ENCODE assay signal across 24 mouse cellular contexts in genomic region chr4:120544896-120545295, GRCm38 (mm10). TPM values are rescaled to one million over a fixed set of nuclear protein-coding genes. Genes with fewer than 3 reads are reported as not detected.
"Had no signal": no experiment of that assay in that cellular context is flagged by ENCODE, and none has a peak within 500 bp of the region (broad histone marks: within the 10 kb centered on the region; RNA-seq: fewer than 3 reads in every experiment).

No protein-coding gene starts in this region.

- H3K27me3 ChIP-seq: neural tube, embryonic 13.5 days; neural tube, embryonic 15.5 days; stomach, embryonic 15.5 days had no signal

- H3K4me3 ChIP-seq: neural tube, embryonic 13.5 days; neural tube, embryonic 15.5 days; stomach, embryonic 15.5 days had no signal

- H3K27ac ChIP-seq: neural tube, embryonic 13.5 days; neural tube, embryonic 15.5 days; stomach, embryonic 15.5 days; stomach, postnatal 0 days had no signal

- H3K9ac ChIP-seq: neural tube, embryonic 13.5 days; neural tube, embryonic 15.5 days; stomach, embryonic 15.5 days had no signal

- H3K4me1 ChIP-seq: neural tube, embryonic 13.5 days; neural tube, embryonic 15.5 days; stomach, embryonic 15.5 days had no signal

- DNase-seq: retina, postnatal 1 day; right cerebral cortex, adult 18-20 months; right cerebral cortex, postnatal 14 days; right cerebral cortex, postnatal 25 days; right cerebral cortex, postnatal 4 days; spleen, adult 18-20 months; thymus, adult 18-20 months; thymus, adult 2 months; thymus, postnatal 14 days; thymus, postnatal 36 days; thymus, postnatal 4 days had no signal

RNA-seq across cellular contexts. Expression of gene Slfnl1, which starts 12.9 kb away (rescaled TPM):
- polyA plus RNA-seq: neural tube, embryonic 13.5 days; neural tube, embryonic 15.5 days; small intestine, adult 2 months; spleen, adult 2 months; stomach, embryonic 14.5 days; stomach, embryonic 15.5 days; stomach, embryonic 16.5 days; stomach, postnatal 0 days; thymus, postnatal 0 days had no signal

RNA-seq across cellular contexts. Expression of gene Gm8439, which starts 43.6 kb away (rescaled TPM):
- total RNA-seq: neutrophil, adult 5-6 weeks had no signal
- polyA plus RNA-seq: neural tube, embryonic 13.5 days; neural tube, embryonic 14.5 days; neural tube, embryonic 15.5 days; small intestine, adult 2 months; spleen, adult 2 months; stomach, embryonic 14.5 days; stomach, embryonic 15.5 days; stomach, embryonic 16.5 days; stomach, postnatal 0 days; testis, adult 2 months; thymus, adult 2 months; thymus, postnatal 0 days; urinary bladder, adult 2 months had no signal
